Mouse (Mus musculus) lung, embryonic 15.5 days (tissue): ENCODE results near the gene Tssk3. TPM values are rescaled to one million over a fixed set of nuclear protein-coding genes. Genes with fewer than 3 reads are reported as not detected.
"Not testable (repeated sequence)": the region's sequence is repeated elsewhere in the genome, so short reads cannot be mapped to it uniquely, and the experiment has no call there.

Source experiments
- ATAC-seq: fragments of 200-750 bp; cut with Nextera tagmentation; 2 replicates; pipeline ENCODE4 v1.8.0; 2017; ENCODE audit warnings: moderate number of reproducible peaks, borderline replicate concordance; ENCODE audit not compliant: low FRiP score, low TSS enrichment; ENCODE audit errors: extremely low read depth
- H3K27ac ChIP-seq: fragments of 300-500 bp; sonication (generic); 2 replicates; pipeline ENCODE4 v1.5.1; 2015; ENCODE audit warnings: moderate library complexity, mild to moderate bottlenecking, inconsistent platforms
- H3K27me3 ChIP-seq: fragments of 300-500 bp; sonication (generic); 2 replicates; pipeline ENCODE4 v1.6.1; 2015; ENCODE audit warnings: inconsistent platforms
- H3K36me3 ChIP-seq: fragments of 300-500 bp; sonication (generic); 2 replicates; pipeline ENCODE4 v1.6.1; 2015; ENCODE audit warnings: inconsistent platforms
- H3K4me1 ChIP-seq: fragments of 300-500 bp; sonication (generic); 2 replicates; pipeline ENCODE4 v1.6.1; 2015; ENCODE audit warnings: inconsistent platforms
- H3K4me2 ChIP-seq: fragments of 300-500 bp; sonication (generic); 2 replicates; pipeline ENCODE4 v1.6.1; 2015; ENCODE audit warnings: inconsistent platforms, mild to moderate bottlenecking, moderate library complexity
- H3K4me3 ChIP-seq: fragments of 300-500 bp; sonication (generic); 2 replicates; pipeline ENCODE4 v1.5.1; 2015; ENCODE audit warnings: mild to moderate bottlenecking, inconsistent platforms
- H3K9ac ChIP-seq: fragments of 300-500 bp; sonication (generic); 2 replicates; pipeline ENCODE4 v1.6.1; 2015; ENCODE audit warnings: inconsistent platforms
- H3K9me3 ChIP-seq: fragments of 300-500 bp; sonication (generic); 2 replicates; pipeline ENCODE4 v1.6.1; 2016; ENCODE audit warnings: inconsistent platforms
- WGBS: fragments of 180-500 bp; shearing (Covaris S2); methylation state at CpG from one replicate; pipeline ENCODE4 v1.1.7; 2015; 5-methylcytosine and 5-hydroxymethylcytosine counted together
- polyA plus RNA-seq: library from polyadenylated mRNA; unstranded; fragments of >200 nt; fragmentation: Nextera tagmentation; extraction: Ambion mirVana; gene quantifications from 2 replicates; pipeline ENCODE4 v1.2.1, GENCODE M21; 2015

The Tssk3 gene
- not detected in 2 replicates for polyA plus RNA-seq

- peak; percentile 29; the same call in 1 of the 2 replicates for ATAC-seq
- peaks cover 21% of the 10 kb centered on the region for H3K36me3 ChIP-seq
- H3K27me3 ChIP-seq, result peaks cover 26% of the 10 kb centered on the region
- WGBS, result 6% methylated on average over 70 of the region's 70 CpGs
- H3K9me3 ChIP-seq, result no peaks in the 10 kb centered on the region
- H3K4me3 ChIP-seq, result peak within 1 kb of the TSS; percentile 36
- no peak within 1 kb of the TSS for H3K27ac ChIP-seq
- H3K4me1 ChIP-seq, result peaks cover 19% of the 10 kb centered on the region
- peak within 1 kb of the TSS; percentile 5 for H3K9ac ChIP-seq
- peak within 1 kb of the TSS; percentile 65 for H3K4me2 ChIP-seq
Observed at GRCm38 (mm10) chr4:129490972-129491880, at the start of gene Tssk3, which contains the start of gene Fam229a. TSS of gene Tssk3 (minus strand) at chr4:129491022. TSS of gene Fam229a (plus strand) at chr4:129491190.

GRCm38 (mm10) chr4:129540012-129540411 is 49.2 kb upstream of the Tssk3 start:
- peaks cover 17% of the 10 kb centered on the region for H3K4me1 ChIP-seq
- no peak overlapping the region for H3K9ac ChIP-seq
- WGBS, result 89% methylated on average over 6 of the region's 6 CpGs
- no peak overlapping the region for H3K4me2 ChIP-seq
- H3K27ac ChIP-seq, result no peak overlapping the region
- no peaks in the 10 kb centered on the region for H3K27me3 ChIP-seq
- ATAC-seq, result no peak
- H3K36me3 ChIP-seq, result peaks cover 26% of the 10 kb centered on the region
- H3K4me3 ChIP-seq, result no peak overlapping the region
- no peaks in the 10 kb centered on the region for H3K9me3 ChIP-seq

DNA sequence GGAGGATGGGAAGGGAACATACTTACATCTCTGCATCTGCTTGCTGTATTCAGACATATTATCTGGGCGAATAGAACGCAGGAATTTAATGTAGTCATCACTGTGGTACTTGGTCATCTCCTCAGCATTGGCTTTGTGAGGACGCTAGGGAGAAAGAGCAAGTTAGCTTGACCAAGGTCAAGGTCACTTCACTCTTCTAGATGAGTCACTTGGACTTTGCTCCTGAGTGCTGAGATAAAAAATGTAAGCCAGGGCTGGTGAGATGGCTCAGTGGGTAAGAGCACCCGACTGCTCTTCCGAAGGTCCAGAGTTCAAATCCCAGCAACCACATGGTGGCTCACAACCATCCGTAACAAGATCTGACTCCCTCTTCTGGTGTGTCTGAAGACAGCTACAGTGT is 38.1 kb upstream of the Tssk3 start:
- not testable (repeated sequence) for H3K27ac ChIP-seq, H3K9ac ChIP-seq, H3K4me1 ChIP-seq, H3K27me3 ChIP-seq, H3K9me3 ChIP-seq, ATAC-seq, H3K4me3 ChIP-seq, H3K4me2 ChIP-seq
- 93% methylated on average over 6 of the region's 6 CpGs for WGBS
- peaks cover 77% of the 10 kb centered on the region for H3K36me3 ChIP-seq

- H3K36me3 ChIP-seq, result peaks cover 83% of the 10 kb centered on the region
- WGBS, result 82% methylated on average over 3 of the region's 3 CpGs
- no peaks in the 10 kb centered on the region for H3K9me3 ChIP-seq
- no peak overlapping the region for H3K27ac ChIP-seq
- no peaks in the 10 kb centered on the region for H3K27me3 ChIP-seq
- H3K4me1 ChIP-seq, result no peaks in the 10 kb centered on the region
- H3K9ac ChIP-seq, result no peak overlapping the region
- no peak overlapping the region for H3K4me2 ChIP-seq
- no peak overlapping the region for H3K4me3 ChIP-seq
- no peak for ATAC-seq
Observed at GRCm38 (mm10) chr4:129525889-129526288, 35.1 kb upstream of the Tssk3 start.

- H3K9ac ChIP-seq, result no peak overlapping the region
- H3K27ac ChIP-seq, result no peak overlapping the region
- whole genome bisulfite sequencing, result 91% methylated on average over 5 of the region's 5 CpGs
- no peaks in the 10 kb centered on the region for H3K27me3 ChIP-seq
- ATAC-seq, result no peak
- H3K9me3 ChIP-seq, result no peaks in the 10 kb centered on the region
- H3K36me3 ChIP-seq, result peaks cover 85% of the 10 kb centered on the region
- no peaks in the 10 kb centered on the region for H3K4me1 ChIP-seq
- H3K4me2 ChIP-seq, result no peak overlapping the region
- H3K4me3 ChIP-seq, result no peak overlapping the region
Observed at GRCm38 (mm10) chr4:129525338-129525737, 34.5 kb upstream of the Tssk3 start.

- Histone ChIP-seq H3K4me2 (no peak overlapping the region), H3K27me3 (no peaks in the 10 kb centered on the region), H3K4me1 (peaks cover 25% of the 10 kb centered on the region), H3K27ac (no peak overlapping the region), H3K36me3 (peaks cover 68% of the 10 kb centered on the region), H3K9ac (no peak overlapping the region), H3K4me3 (no peak overlapping the region), H3K9me3 (no peaks in the 10 kb centered on the region)
- ATAC-seq, result no peak
- WGBS, result 85% methylated on average over 8 of the region's 8 CpGs
Observed at GRCm38 (mm10) chr4:129518519-129518918, 27.7 kb upstream of the Tssk3 start.

- no peak for ATAC-seq
- Histone ChIP-seq H3K9ac (no peak overlapping the region), H3K4me2 (peak overlapping the region; percentile 23; the same call in 1 of the 2 replicates), H3K4me3 (no peak overlapping the region), H3K4me1 (peaks cover 33% of the 10 kb centered on the region), H3K27ac (peak overlapping the region; percentile 79), H3K27me3 (no peaks in the 10 kb centered on the region), H3K9me3 (no peaks in the 10 kb centered on the region), H3K36me3 (peaks cover 53% of the 10 kb centered on the region)
- WGBS, result 27% methylated on average over 2 of the region's 2 CpGs
Observed at GRCm38 (mm10) chr4:129516925-129517324, 26.1 kb upstream of the Tssk3 start.

- Histone ChIP-seq H3K4me3 (peak overlapping the region; percentile 95), H3K9me3 (no peaks in the 10 kb centered on the region), H3K27ac (peak overlapping the region; percentile 95), H3K4me2 (peak overlapping the region; percentile 80), H3K36me3 (peaks cover 31% of the 10 kb centered on the region), H3K9ac (peak overlapping the region; percentile 99), H3K27me3 (no peaks in the 10 kb centered on the region), H3K4me1 (peaks cover 53% of the 10 kb centered on the region)
- ATAC-seq, result peak; percentile 50
- 0% methylated on average over 35 of the region's 35 CpGs for WGBS
Observed at GRCm38 (mm10) chr4:129514300-129514898, 23.6 kb upstream of the Tssk3 start.

GRCm38 (mm10) chr4:129513891-129514290 is 23.1 kb upstream of the Tssk3 start:
- 1% methylated on average over 37 of the region's 57 CpGs for WGBS
- Histone ChIP-seq H3K27me3 (no peaks in the 10 kb centered on the region), H3K4me3 (peak overlapping the region; percentile 95), H3K27ac (peak overlapping the region; percentile 95), H3K4me2 (peak overlapping the region; percentile 80), H3K9me3 (no peaks in the 10 kb centered on the region), H3K36me3 (peaks cover 31% of the 10 kb centered on the region), H3K9ac (peak overlapping the region; percentile 99), H3K4me1 (peaks cover 58% of the 10 kb centered on the region)
- ATAC-seq, result peak; percentile 17

GRCm38 (mm10) chr4:129513086-129513767 is 22.4 kb upstream of the Tssk3 start, which contains the start of gene Marcksl1:
TSS of gene Marcksl1 (plus strand) at chr4:129513581.
- Histone ChIP-seq H3K9ac (peak within 1 kb of the TSS; percentile 99), H3K4me1 (peaks cover 60% of the 10 kb centered on the region), H3K36me3 (peaks cover 25% of the 10 kb centered on the region), H3K4me2 (peak within 1 kb of the TSS; percentile 80), H3K4me3 (peak within 1 kb of the TSS; percentile 95), H3K27me3 (no peaks in the 10 kb centered on the region), H3K9me3 (no peaks in the 10 kb centered on the region), H3K27ac (peak within 1 kb of the TSS; percentile 95)
- peak; percentile 92 for ATAC-seq
- 4% methylated on average over 47 of the region's 47 CpGs for WGBS

DNA sequence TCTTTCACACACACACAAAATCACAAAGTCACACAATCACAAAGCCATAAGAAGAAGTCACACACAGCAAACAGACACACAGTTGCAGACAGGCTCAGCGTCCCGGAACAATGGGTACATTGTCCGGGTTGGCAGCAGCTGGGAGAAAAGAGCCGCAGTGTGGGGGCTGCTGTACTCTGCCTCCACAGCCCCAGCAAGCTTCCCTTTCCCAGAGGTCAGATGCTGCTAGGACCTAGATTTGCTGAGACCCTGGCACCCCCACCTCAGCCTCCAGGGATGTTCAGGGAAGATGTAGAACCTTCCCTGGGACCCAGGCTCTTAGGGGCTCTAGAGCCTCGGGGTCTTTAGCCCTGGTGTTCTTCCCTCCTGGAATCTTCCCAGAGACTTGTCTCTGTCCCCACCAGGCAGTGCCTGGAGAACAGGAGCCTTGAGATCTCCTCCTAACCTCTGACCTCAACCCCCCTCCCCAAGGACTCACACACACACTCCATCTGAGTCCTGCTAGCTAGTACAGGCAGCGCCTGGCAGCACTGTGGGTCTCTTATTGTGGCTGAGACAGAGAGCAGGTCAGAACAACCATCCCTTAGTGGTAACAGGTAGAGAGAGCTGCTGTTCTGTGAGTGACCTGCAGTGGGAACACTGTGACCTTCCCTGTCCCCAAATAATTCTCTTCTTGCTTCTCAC is 20.7 kb upstream of the Tssk3 start:
- Histone ChIP-seq H3K27me3 (no peaks in the 10 kb centered on the region), H3K9ac (no peak overlapping the region), H3K4me1 (peaks cover 51% of the 10 kb centered on the region), H3K27ac (no peak overlapping the region), H3K36me3 (peaks cover 11% of the 10 kb centered on the region), H3K9me3 (no peaks in the 10 kb centered on the region), H3K4me2 (no peak overlapping the region), H3K4me3 (no peak overlapping the region)
- no peak for ATAC-seq
- WGBS, result 52% methylated on average over 6 of the region's 6 CpGs
